Mouse (Mus musculus) lung, adult 2 months (tissue): ENCODE data around the gene Dab1.

ENCODE experiments used
- CTCF ChIP-seq: fragments of 200-500 bp; IDR thresholded peaks from 2 replicates; pipeline ENCODE4 v1.5.1; 2011; ENCODE audit warnings: mild to moderate bottlenecking, low read length, control low read depth; ENCODE audit not compliant: insufficient read depth
- POLR2A ChIP-seq: fragments of 200-500 bp; IDR thresholded peaks from 2 replicates; pipeline ENCODE4 v1.6.1; 2011; ENCODE audit warnings: low read depth, mild to moderate bottlenecking, control low read depth, low read length, borderline replicate concordance; ENCODE audit errors: extremely low read depth

GRCm38 (mm10) chr4:104455760-104456159, 836.6 kb downstream of the Dab1 start:
- TF ChIP-seq CTCF (no peak), POLR2A (no peak)
